Mouse (Mus musculus): ENCODE measurements at regions not wholly inside any gene's neighbourhood (a gene's known extent, or its start where the extent isn't known, plus 50 kb on each side); places are given as distances from the start of the nearest gene placed in this dataset.
"Not testable (repeated sequence)": the region's sequence is repeated elsewhere in the genome, so short reads cannot be mapped to it uniquely, and the experiment has no call there.

DNA sequence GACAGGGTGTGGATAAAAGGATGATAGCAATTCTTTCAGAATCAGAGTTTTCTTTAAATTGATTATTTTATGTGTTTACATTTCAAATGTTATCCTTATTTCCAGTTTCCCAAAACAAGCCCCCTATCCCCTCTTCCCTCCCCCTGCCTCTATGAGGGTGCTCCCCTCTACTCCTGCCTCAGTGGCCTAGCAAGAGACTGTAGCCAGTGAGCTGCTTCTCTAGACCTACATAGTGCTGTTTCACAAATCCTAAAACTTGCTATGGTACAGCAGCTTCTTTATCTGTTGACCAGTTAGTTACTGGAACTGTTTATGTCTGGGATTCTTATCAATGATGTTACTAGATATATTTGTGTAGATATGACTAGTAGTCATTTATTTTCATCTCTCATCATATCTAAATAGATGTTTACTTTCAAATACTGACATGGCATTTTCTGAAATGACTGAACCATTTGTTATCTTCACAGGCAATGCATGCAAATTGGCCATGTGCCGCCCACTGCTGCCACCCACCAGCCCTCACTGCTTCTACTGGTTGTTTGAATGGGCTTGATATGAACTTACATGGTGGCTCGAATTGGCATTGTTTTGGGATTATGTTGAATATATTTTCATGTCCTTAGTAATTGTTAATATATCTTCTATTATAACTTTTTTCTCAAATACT lies 150.8 kb downstream of the Olfr693 start:
- TF ChIP-seq CTCF, EP300 (IDR thresholded peaks at IDR 0.05): not testable (repeated sequence)
